In the genomic region with DNA sequence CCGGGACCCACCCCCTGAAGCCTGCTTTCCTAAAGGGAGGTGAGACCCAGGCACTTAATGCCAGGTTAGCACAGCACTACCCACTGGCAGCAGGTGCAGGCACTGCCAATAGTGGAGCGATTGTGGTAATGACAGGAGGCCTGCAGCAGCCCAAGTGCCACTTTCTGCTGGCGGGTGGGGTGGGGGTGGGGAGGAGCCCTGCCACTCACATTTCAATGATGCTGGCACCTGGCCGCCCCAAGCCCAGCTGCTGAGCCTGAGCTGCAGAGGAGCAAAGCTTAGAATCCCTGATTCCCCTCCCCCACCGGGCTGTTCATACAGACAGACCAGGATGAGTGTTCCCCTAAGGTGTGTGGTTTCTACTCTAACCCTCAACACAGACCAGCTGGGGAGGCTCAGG, we compare ENCODE assay signal across 19 mouse cellular contexts. TPM values are rescaled to one million over a fixed set of nuclear protein-coding genes. Genes with fewer than 3 reads are reported as not detected.
A peak's percentile ranks its signal among the peaks of the same experiment; 100 is the strongest.
DNase-seq lines count a peak whose midpoint lies in the region; ATAC-seq lines count a peak whose summit lies in the region.
"Had no signal": no experiment of that assay in that cellular context is flagged by ENCODE, and none has a peak within 500 bp of the region (broad histone marks: within the 10 kb centered on the region; RNA-seq: fewer than 3 reads in every experiment).

No protein-coding gene starts in this region.

- no peak for DNase-seq in hindbrain, embryonic 14.5 days (ENCODE audit: low spot score)
- peak; percentile 25 for DNase-seq in right cerebral cortex, postnatal 14 days
- DNase-seq in right cerebral cortex, postnatal 25 days = no peak
- DNase-seq in ovary, postnatal 14 days (ENCODE audit: low spot score) = no peak
- DNase-seq in adrenal gland, postnatal 25 days = no peak
- DNase-seq: cerebellum, postnatal 36 days; heart, adult 18-20 months; kidney, postnatal 14 days had no signal

- no peak overlapping the region for H3K4me3 ChIP-seq in hindbrain, embryonic 13.5 days
- no peak overlapping the region for H3K4me3 ChIP-seq in hindbrain, embryonic 14.5 days (replicated peaks; ENCODE audit: low read length)
- H3K4me3 ChIP-seq in midbrain, embryonic 13.5 days (replicated peaks) = no peak overlapping the region
- H3K4me3 ChIP-seq: limb, embryonic 10.5 days; liver, embryonic 15.5 days; myocyte had no signal

- no peak overlapping the region for H3K9ac ChIP-seq in hindbrain, embryonic 13.5 days
- H3K9ac ChIP-seq in hindbrain, embryonic 14.5 days = no peak overlapping the region
- no peak overlapping the region; the same call in 1 of the 2 replicates for H3K9ac ChIP-seq in midbrain, embryonic 13.5 days (replicated peaks)
- H3K9ac ChIP-seq: liver, embryonic 15.5 days had no signal

- H3K36me3 ChIP-seq in hindbrain, embryonic 13.5 days = no peaks in the 10 kb centered on the region
- no peaks in the 10 kb centered on the region for H3K36me3 ChIP-seq in hindbrain, embryonic 14.5 days (replicated peaks; ENCODE audit: control insufficient read depth, insufficient read depth)
- H3K36me3 ChIP-seq in midbrain, embryonic 13.5 days = no peaks in the 10 kb centered on the region; the same call in 1 of the 2 replicates
- H3K36me3 ChIP-seq: limb, embryonic 10.5 days; liver, embryonic 15.5 days had no signal

- no peaks in the 10 kb centered on the region for H3K9me3 ChIP-seq in hindbrain, embryonic 13.5 days
- no peaks in the 10 kb centered on the region for H3K9me3 ChIP-seq in hindbrain, embryonic 14.5 days (ENCODE audit: control insufficient read depth, low read length)
- H3K9me3 ChIP-seq in midbrain, embryonic 13.5 days = no peaks in the 10 kb centered on the region
- H3K9me3 ChIP-seq: limb, embryonic 10.5 days; liver, embryonic 15.5 days had no signal

- peak; percentile 43; the same call in 1 of the 2 replicates for ATAC-seq in hindbrain, embryonic 13.5 days (ENCODE audit: low FRiP score)
- no peak for ATAC-seq in hindbrain, embryonic 14.5 days (ENCODE audit: low FRiP score)
- ATAC-seq in midbrain, embryonic 13.5 days = peak; percentile 41; the same call in 1 of the 2 replicates
- ATAC-seq in erythroid progenitor cell, adult 5-6 weeks (replicated peaks; ENCODE audit: low FRiP score, poor library complexity, severe bottlenecking) = no peak
- ATAC-seq: CD4-positive, CD25-positive, alpha-beta regulatory T cell, adult 4 months; intestine, postnatal 0 days had no signal

- H3K4me1 ChIP-seq in hindbrain, embryonic 13.5 days (replicated peaks) = peaks cover 34% of the 10 kb centered on the region
- 0 out of 2 replicates have a peak, but pooled peaks cover 5% of the 10 kb centered on the region for H3K4me1 ChIP-seq in hindbrain, embryonic 14.5 days (replicated peaks; ENCODE audit: control insufficient read depth, insufficient read depth, low read length)
- H3K4me1 ChIP-seq in midbrain, embryonic 13.5 days (replicated peaks) = peaks cover 31% of the 10 kb centered on the region

- peaks cover 39% of the 10 kb centered on the region for H3K27me3 ChIP-seq in hindbrain, embryonic 13.5 days
- H3K27me3 ChIP-seq in hindbrain, embryonic 14.5 days (ENCODE audit: control insufficient read depth, insufficient read depth, low read length) = 0 out of 2 replicates have a peak, but pooled peaks cover 6% of the 10 kb centered on the region
- H3K27me3 ChIP-seq in midbrain, embryonic 13.5 days = peaks cover 13% of the 10 kb centered on the region

- 32% methylated on average over 5 of the region's 5 CpGs for WGBS in hindbrain, embryonic 13.5 days
- 37% methylated on average over 5 of the region's 5 CpGs for WGBS in hindbrain, embryonic 14.5 days
- 27% methylated on average over 5 of the region's 5 CpGs for WGBS in midbrain, embryonic 13.5 days

- H3K27ac ChIP-seq in hindbrain, embryonic 13.5 days = 0 out of 2 replicates have a peak overlapping the region, but pooled peaks have one; percentile 35
- no peak overlapping the region for H3K27ac ChIP-seq in hindbrain, embryonic 14.5 days
- no peak overlapping the region for H3K27ac ChIP-seq in midbrain, embryonic 13.5 days
- H3K27ac ChIP-seq: limb, embryonic 10.5 days; liver, embryonic 15.5 days; macrophage had no signal

- no peak overlapping the region for H3K4me2 ChIP-seq in hindbrain, embryonic 13.5 days
- no peak overlapping the region for H3K4me2 ChIP-seq in hindbrain, embryonic 14.5 days (replicated peaks)
- no peak overlapping the region for H3K4me2 ChIP-seq in midbrain, embryonic 13.5 days (replicated peaks)
- H3K4me2 ChIP-seq: liver, embryonic 15.5 days had no signal

RNA-seq across cellular contexts. Expression of a gene that starts 8.6 kb away (rescaled TPM):
- polyA plus RNA-seq in hindbrain, embryonic 13.5 days (2015; fragmentation: Nextera tagmentation; extraction: Ambion mirVana) = 3.1 TPM in 2 replicates
- 1.4 and 1.7 TPM in 2 replicates for polyA plus RNA-seq in hindbrain, embryonic 14.5 days (2014; fragmentation: Nextera tagmentation; extraction: Ambion mirVana)
- 4.4 and 5.1 TPM in 2 replicates for polyA plus RNA-seq in midbrain, embryonic 13.5 days (2015; fragmentation: Nextera tagmentation; extraction: Ambion mirVana)
- total RNA-seq in adrenal gland, postnatal 25 days (2021) = 0.49 TPM in 1 of 2 replicates, not detected in the other
- not detected in 2 replicates for total RNA-seq in erythroid progenitor cell, adult 5-6 weeks (2015; ENCODE audit: low replicate concordance)
- not detected in 2 replicates for total RNA-seq in erythroid progenitor cell, adult 5-6 weeks (2017; ENCODE audit: low replicate concordance)
- total RNA-seq: heart, adult 18-20 months; heart, postnatal 25 days had no signal
- polyA plus RNA-seq: CD4-positive, CD25-positive, alpha-beta regulatory T cell, adult 4 months; intestine, postnatal 0 days; limb, embryonic 10.5 days; liver, embryonic 15.5 days; macrophage; stomach, embryonic 14.5 days had no signal

RNA-seq across cellular contexts. Expression of a gene that starts 23.4 kb away (rescaled TPM):
- polyA plus RNA-seq in hindbrain, embryonic 13.5 days (2015; fragmentation: Nextera tagmentation; extraction: Ambion mirVana) = 58.2 and 60.8 TPM in 2 replicates
- 73.1 and 79.2 TPM in 2 replicates for polyA plus RNA-seq in hindbrain, embryonic 14.5 days (2014; fragmentation: Nextera tagmentation; extraction: Ambion mirVana)
- polyA plus RNA-seq in midbrain, embryonic 13.5 days (2015; fragmentation: Nextera tagmentation; extraction: Ambion mirVana) = 60.6 and 66.1 TPM in 2 replicates
- 47.2 and 48.9 TPM in 2 replicates for total RNA-seq in adrenal gland, postnatal 25 days (2021)
- total RNA-seq in erythroid progenitor cell, adult 5-6 weeks (2015; ENCODE audit: low replicate concordance) = 7.6 and 10.1 TPM in 2 replicates
- total RNA-seq in erythroid progenitor cell, adult 5-6 weeks (2017; ENCODE audit: low replicate concordance) = 14.4 and 16.3 TPM in 2 replicates

RNA-seq across cellular contexts. Expression of a gene that starts 25.3 kb away (rescaled TPM):
- polyA plus RNA-seq in hindbrain, embryonic 13.5 days (2015; fragmentation: Nextera tagmentation; extraction: Ambion mirVana) = 31.9 and 35.0 TPM in 2 replicates
- 29.4 and 30.2 TPM in 2 replicates for polyA plus RNA-seq in hindbrain, embryonic 14.5 days (2014; fragmentation: Nextera tagmentation; extraction: Ambion mirVana)
- 37.1 and 37.3 TPM in 2 replicates for polyA plus RNA-seq in midbrain, embryonic 13.5 days (2015; fragmentation: Nextera tagmentation; extraction: Ambion mirVana)
- total RNA-seq in adrenal gland, postnatal 25 days (2021) = 21.4 and 23.1 TPM in 2 replicates
- total RNA-seq in erythroid progenitor cell, adult 5-6 weeks (2015; ENCODE audit: low replicate concordance) = 1.3 TPM in 1 of 2 replicates, not detected in the other
- 2.6 and 4.9 TPM in 2 replicates for total RNA-seq in erythroid progenitor cell, adult 5-6 weeks (2017; ENCODE audit: low replicate concordance)

RNA-seq across cellular contexts. Expression of a gene that starts 53.4 kb away (rescaled TPM):
- polyA plus RNA-seq in hindbrain, embryonic 13.5 days (2015; fragmentation: Nextera tagmentation; extraction: Ambion mirVana) = 52.7 TPM in 2 replicates
- polyA plus RNA-seq in hindbrain, embryonic 14.5 days (2014; fragmentation: Nextera tagmentation; extraction: Ambion mirVana) = 54.2 and 57.2 TPM in 2 replicates
- 51.2 and 54.8 TPM in 2 replicates for polyA plus RNA-seq in midbrain, embryonic 13.5 days (2015; fragmentation: Nextera tagmentation; extraction: Ambion mirVana)
- total RNA-seq in adrenal gland, postnatal 25 days (2021) = 10.9 and 13.6 TPM in 2 replicates
- total RNA-seq in erythroid progenitor cell, adult 5-6 weeks (2015; ENCODE audit: low replicate concordance) = 0.36 TPM in 1 of 2 replicates, not detected in the other
- 0.13 and 0.68 TPM in 2 replicates for total RNA-seq in erythroid progenitor cell, adult 5-6 weeks (2017; ENCODE audit: low replicate concordance)

RNA-seq across cellular contexts. Expression of a gene that starts 53.5 kb away (rescaled TPM):
- polyA plus RNA-seq in hindbrain, embryonic 13.5 days (2015; fragmentation: Nextera tagmentation; extraction: Ambion mirVana) = 665 and 670 TPM in 2 replicates
- polyA plus RNA-seq in hindbrain, embryonic 14.5 days (2014; fragmentation: Nextera tagmentation; extraction: Ambion mirVana) = 515 and 631 TPM in 2 replicates
- polyA plus RNA-seq in midbrain, embryonic 13.5 days (2015; fragmentation: Nextera tagmentation; extraction: Ambion mirVana) = 676 and 705 TPM in 2 replicates
- 240 and 254 TPM in 2 replicates for total RNA-seq in adrenal gland, postnatal 25 days (2021)
- 54.1 and 65.2 TPM in 2 replicates for total RNA-seq in erythroid progenitor cell, adult 5-6 weeks (2015; ENCODE audit: low replicate concordance)
- 69.1 and 112 TPM in 2 replicates for total RNA-seq in erythroid progenitor cell, adult 5-6 weeks (2017; ENCODE audit: low replicate concordance)

Comparison
In these comparisons a context has a peak if more than half of its experiments do, and no peak if none do; other contexts are left out.
1. ATAC-seq: peak in hindbrain, embryonic 13.5 days (single experiment) and midbrain, embryonic 13.5 days (single experiment); none in hindbrain, embryonic 14.5 days (single experiment) and erythroid progenitor cell, adult 5-6 weeks (single experiment).